Mouse (Mus musculus): Measurements from ENCODE around the gene Rapgef4.

GRCm38 (mm10) chr2:72082846-72083245 is 101.8 kb downstream of the Rapgef4 start:
- TF ChIP-seq GATA1 (IDR thresholded peaks at IDR 0.05; ENCODE audit: low read length) (no peak), TAL1 (IDR thresholded peaks at IDR 0.05; ENCODE audit: low read length) (no peak)
